ENCODE assay signal across 15 mouse cellular contexts in the genomic region with DNA sequence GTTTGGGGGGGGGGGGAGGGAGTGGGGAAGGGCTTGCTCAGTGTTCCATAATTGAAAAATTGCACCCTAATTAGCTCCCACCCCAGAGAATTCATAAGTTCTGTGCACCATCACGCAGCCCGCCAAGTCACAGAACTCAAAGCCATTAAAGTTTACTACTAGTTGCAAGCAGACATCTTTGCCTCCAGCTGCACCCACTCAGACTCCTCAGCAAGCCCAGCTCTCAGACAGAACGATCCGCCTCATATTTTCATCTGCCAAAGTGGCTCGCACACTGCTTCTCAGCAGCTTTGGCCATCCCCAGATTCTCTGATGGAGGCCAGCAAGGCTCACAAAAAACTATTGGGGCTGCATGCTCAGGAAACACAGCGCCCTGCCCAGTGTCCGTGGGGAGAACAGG.
A peak's percentile ranks its signal among the peaks of the same experiment; 100 is the strongest.
DNase-seq lines count a peak whose midpoint lies in the region; ATAC-seq and TF ChIP-seq lines count a peak whose summit lies in the region.
"Had no signal": no experiment of that assay in that cellular context is flagged by ENCODE, and none has a peak within 500 bp of the region (broad histone marks: within the 10 kb centered on the region; RNA-seq: fewer than 3 reads in every experiment).

No protein-coding gene starts in this region.

- H3K4me2 ChIP-seq in stomach, embryonic 15.5 days: no peak overlapping the region
- H3K4me2 ChIP-seq in stomach, postnatal 0 days (replicated peaks; ENCODE audit: low read depth): no peak overlapping the region
- H3K4me2 ChIP-seq: hindbrain, embryonic 15.5 days; liver, embryonic 11.5 days had no signal

- H3K4me1 ChIP-seq in kidney, adult 2 months (ENCODE audit: control insufficient read depth, insufficient read depth, low read length): no peaks in the 10 kb centered on the region
- peaks cover 10% of the 10 kb centered on the region; the same call in 1 of the 2 replicates for H3K4me1 ChIP-seq in stomach, embryonic 15.5 days
- no peaks in the 10 kb centered on the region for H3K4me1 ChIP-seq in stomach, postnatal 0 days (replicated peaks; ENCODE audit: control insufficient read depth, insufficient read depth)

- TF ChIP-seq POLR2A in kidney, adult 2 months (IDR thresholded peaks at IDR 0.05; ENCODE audit: low read depth, low read length): no peak

- TF ChIP-seq EP300 in stomach, postnatal 0 days (optimal IDR thresholded peaks at IDR 0.05): no peak

- no peak for TF ChIP-seq CTCF in kidney, adult 2 months (conservative IDR thresholded peaks at IDR 0.05; ENCODE audit: insufficient read depth, insufficient read length, low read depth, low read length)
- no peak for TF ChIP-seq CTCF in stomach, postnatal 0 days (IDR thresholded peaks at IDR 0.05; ENCODE audit: low read depth)

- H3K9me3 ChIP-seq in stomach, embryonic 15.5 days: no peaks in the 10 kb centered on the region
- no peaks in the 10 kb centered on the region for H3K9me3 ChIP-seq in stomach, postnatal 0 days (ENCODE audit: control insufficient read depth, low read length)
- H3K9me3 ChIP-seq: hindbrain, embryonic 15.5 days had no signal

- no peak overlapping the region for H3K4me3 ChIP-seq in kidney, adult 2 months (ENCODE audit: insufficient read depth, low read depth, low read length)
- no peak overlapping the region for H3K4me3 ChIP-seq in stomach, embryonic 15.5 days (replicated peaks)
- H3K4me3 ChIP-seq in stomach, postnatal 0 days (ENCODE audit: low read depth, low read length): no peak overlapping the region
- H3K4me3 ChIP-seq: hindbrain, embryonic 15.5 days had no signal

- intact Hi-C loops in heart, postnatal 25 days (cut with DNase I): loop anchor here (10.0 kb wide), 1 partner anchor 245 kb away; no protein-coding TSS in a partner anchor
- intact Hi-C loops in left cerebral cortex, postnatal 36 days (cut with DNase I): loop anchor here (10.0 kb wide), 2 partner anchors 115 to 415 kb away; no protein-coding TSS in a partner anchor

- no peak overlapping the region for H3K27ac ChIP-seq in kidney, adult 2 months (ENCODE audit: insufficient read depth, low read depth, low read length)
- peak overlapping the region; percentile 27; the same call in 1 of the 2 replicates for H3K27ac ChIP-seq in stomach, embryonic 15.5 days
- H3K27ac ChIP-seq in stomach, postnatal 0 days (replicated peaks): no peak overlapping the region
- H3K27ac ChIP-seq: hindbrain, embryonic 15.5 days; macrophage had no signal

- WGBS in kidney, adult 2 months: 68% methylated on average over 7 of the region's 7 CpGs
- 46% methylated on average over 7 of the region's 7 CpGs for WGBS in stomach, embryonic 15.5 days
- WGBS in stomach, postnatal 0 days: 50% methylated on average over 7 of the region's 7 CpGs

- no peaks in the 10 kb centered on the region for H3K27me3 ChIP-seq in kidney, adult 2 months (replicated peaks; ENCODE audit: control insufficient read depth, insufficient read depth, low read length)
- no peaks in the 10 kb centered on the region for H3K27me3 ChIP-seq in stomach, embryonic 15.5 days (replicated peaks)
- no peaks in the 10 kb centered on the region for H3K27me3 ChIP-seq in stomach, postnatal 0 days (ENCODE audit: control insufficient read depth, insufficient read depth, low read length)

- H3K9ac ChIP-seq in stomach, embryonic 15.5 days: no peak overlapping the region
- no peak overlapping the region for H3K9ac ChIP-seq in stomach, postnatal 0 days (ENCODE audit: low read length)
- H3K9ac ChIP-seq: hindbrain, embryonic 15.5 days had no signal

- peak; percentile 10 for DNase-seq in kidney, adult 2 months
- no peak for DNase-seq in kidney, adult 18-20 months
- no peak for DNase-seq in stomach, postnatal 0 days (ENCODE audit: low spot score)
- DNase-seq in heart, postnatal 25 days (ENCODE audit: low spot score): peak; percentile 58
- no peak for DNase-seq in left cerebral cortex, postnatal 36 days (ENCODE audit: low spot score in 2 of 2)
- DNase-seq in ovary, postnatal 14 days (ENCODE audit: low spot score): no peak
- DNase-seq: adrenal gland, postnatal 10 days; cerebellum, adult 9-11 months; midbrain, embryonic 14.5 days; right cerebral cortex, postnatal 4 days; thymus, postnatal 25 days had no signal

- no peak for ATAC-seq in stomach, embryonic 15.5 days (ENCODE audit: insufficient read depth, low FRiP score, low read depth)
- no peak for ATAC-seq in stomach, postnatal 0 days (ENCODE audit: low FRiP score, low TSS enrichment)

- no peaks in the 10 kb centered on the region for H3K36me3 ChIP-seq in kidney, adult 2 months (ENCODE audit: control insufficient read depth, insufficient read depth, low read length)
- no peaks in the 10 kb centered on the region for H3K36me3 ChIP-seq in stomach, embryonic 15.5 days
- no peaks in the 10 kb centered on the region for H3K36me3 ChIP-seq in stomach, postnatal 0 days (ENCODE audit: control insufficient read depth, insufficient read depth, low read length)
- H3K36me3 ChIP-seq: hindbrain, embryonic 15.5 days had no signal

Comparison
In these comparisons a context has a peak if more than half of its experiments do, and no peak if none do; other contexts are left out.
1. DNase-seq: peak in kidney, adult 2 months (single experiment) and heart, postnatal 25 days (single experiment); none in kidney, adult 18-20 months (single experiment), stomach, postnatal 0 days (single experiment), left cerebral cortex, postnatal 36 days (0 of 2) and ovary, postnatal 14 days (single experiment).